ENCODE assay signal across 7 mouse cellular contexts in the genomic region with DNA sequence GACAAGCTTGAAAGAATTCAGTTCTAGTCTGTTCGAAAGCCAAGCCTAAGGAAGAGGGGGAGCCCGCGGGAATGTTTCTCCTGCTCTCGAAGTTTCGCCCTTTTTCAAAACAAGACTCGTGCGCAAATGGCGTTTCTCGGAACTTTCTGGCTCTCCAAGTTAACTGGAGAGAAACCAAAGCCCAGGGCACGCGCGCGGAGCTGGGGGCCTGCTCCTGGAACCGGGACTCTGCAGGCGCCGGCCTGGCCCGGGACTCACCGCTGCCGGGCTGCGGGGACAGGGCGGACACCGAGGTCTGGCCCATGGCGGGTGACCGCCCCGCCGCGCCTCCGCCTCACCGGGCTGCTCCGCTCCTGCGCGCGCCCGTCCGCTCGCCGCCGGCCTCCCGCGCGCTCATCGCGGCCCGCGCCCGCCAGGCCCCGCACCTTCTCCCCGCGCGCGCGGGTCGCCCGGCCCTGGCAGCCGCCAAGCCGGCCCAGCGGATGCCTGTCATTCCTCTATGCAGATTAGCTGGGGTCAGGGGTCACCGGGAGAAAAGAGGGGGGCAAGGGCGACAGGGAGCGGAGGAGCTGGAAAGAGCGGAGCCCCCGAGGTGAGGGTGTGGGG.
DNase-seq lines count a peak whose midpoint lies in the region; ATAC-seq lines count a peak whose summit lies in the region.

No protein-coding gene starts in this region.

- H3K36me3 ChIP-seq in hindbrain, embryonic 16.5 days (ENCODE audit: control insufficient read depth, insufficient read depth, low read length), result no peaks in the 10 kb centered on the region

- intact Hi-C loops in left cerebral cortex, postnatal 14 days (cut with DNase I), result loop anchor here (10.0 kb wide), 1 partner anchor 129 kb away; a partner anchor contains a TSS

- H3K4me2 ChIP-seq in hindbrain, embryonic 16.5 days (ENCODE audit: low read length), result peak overlapping the region; percentile 93

- no peaks in the 10 kb centered on the region for H3K9me3 ChIP-seq in hindbrain, embryonic 16.5 days (ENCODE audit: control insufficient read depth, low read length)

- H3K27ac ChIP-seq in hindbrain, embryonic 16.5 days (ENCODE audit: low read depth, low read length), result peak overlapping the region; percentile 67

- ATAC-seq in common myeloid progenitor, adult 5-6 weeks (replicated peaks; ENCODE audit: low read depth, poor library complexity, severe bottlenecking), result peak; percentile 61
- peak; percentile 85 for ATAC-seq in hindbrain, embryonic 16.5 days
- ATAC-seq in megakaryocyte, adult 5-6 weeks (ENCODE audit: poor library complexity, severe bottlenecking), result peak; percentile 72

- H3K27me3 ChIP-seq in hindbrain, embryonic 16.5 days (replicated peaks; ENCODE audit: control insufficient read depth, insufficient read depth, low read length), result no peaks in the 10 kb centered on the region

- peak overlapping the region; percentile 76 for H3K9ac ChIP-seq in hindbrain, embryonic 16.5 days (ENCODE audit: low read depth, low read length)

- peak; percentile 90 for DNase-seq in adrenal gland, postnatal 14 days
- peak; percentile 69 for DNase-seq in gastrocnemius, postnatal 10 days
- peak; percentile 9 to 35 for DNase-seq in left cerebral cortex, postnatal 14 days (ENCODE audit: low spot score in 2 of 2)
- peak; percentile 28 for DNase-seq in right cerebral cortex, postnatal 14 days

- H3K4me1 ChIP-seq in hindbrain, embryonic 16.5 days (ENCODE audit: control insufficient read depth, insufficient read depth, low read depth, low read length), result peaks cover 5% of the 10 kb centered on the region

- peak overlapping the region; percentile 69 for H3K4me3 ChIP-seq in hindbrain, embryonic 16.5 days (ENCODE audit: low read length)

- under 1% methylated on average over 56 of the region's 62 CpGs for WGBS in hindbrain, embryonic 16.5 days

Comparison
In these comparisons a context has a peak if more than half of its experiments do, and no peak if none do; other contexts are left out.
1. Peak in every context shown above with its lines: DNase-seq, ATAC-seq, H3K4me3 ChIP-seq and H3K27ac ChIP-seq.
2. DNase-seq: peak in every context shown above with its lines; median percentile 90 in adrenal gland, postnatal 14 days; 69 in gastrocnemius, postnatal 10 days; 28 in right cerebral cortex, postnatal 14 days; 22 in left cerebral cortex, postnatal 14 days.